Mouse (Mus musculus) embryonic fibroblast, embryonic 13.5 days (primary cell): ENCODE measurements around the gene Ccdc148.

Experiments used
- CTCF ChIP-seq: IDR thresholded peaks from 2 replicates; pipeline ENCODE4 v1.5.1; 2011; ENCODE audit warnings: mild to moderate bottlenecking, control low read depth, low read length, moderate library complexity, borderline replicate concordance; ENCODE audit not compliant: insufficient read depth
- POLR2A ChIP-seq: IDR thresholded peaks from 2 replicates; pipeline ENCODE4 v1.6.1; 2011; ENCODE audit warnings: low read depth, mild to moderate bottlenecking, control low read depth, low read length, moderate library complexity

DNA sequence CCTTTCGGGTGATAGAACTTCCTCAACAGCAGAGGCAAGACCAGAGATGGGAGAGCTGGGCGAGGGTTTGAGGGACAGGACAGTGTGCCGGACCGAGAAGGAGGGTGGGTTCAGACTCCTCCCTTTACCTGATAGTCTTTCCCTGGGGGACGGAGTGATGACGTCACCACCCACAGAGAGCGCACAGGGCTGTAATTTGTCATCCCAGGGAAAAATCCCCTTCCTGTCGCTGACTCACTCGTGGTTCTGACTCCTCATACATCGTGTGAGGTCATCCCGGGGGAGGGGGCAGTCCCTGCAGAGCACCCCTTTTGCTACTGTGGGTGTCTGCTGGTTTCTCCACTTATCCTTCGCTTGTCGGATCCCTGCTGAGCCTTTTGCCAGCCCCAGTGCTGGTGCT lies 117.9 kb downstream of the Ccdc148 start:
- TF ChIP-seq CTCF (no peak), POLR2A (no peak)
